Mouse (Mus musculus) limb, embryonic 14.5 days (tissue): ENCODE measurements around the gene Nat9. TPM values are rescaled to one million over a fixed set of nuclear protein-coding genes. Genes with fewer than 3 reads are reported as not detected.

Source experiments
- ATAC-seq: fragments of 200-750 bp; cut with Nextera tagmentation; 2 replicates; pipeline ENCODE4 v1.8.0; 2017; ENCODE audit warnings: low read depth, moderate number of reproducible peaks, moderate TSS enrichment; ENCODE audit not compliant: low FRiP score
- DNase-seq: peaks from one replicate; pipeline ENCODE4 v3.0.0-alpha.2; 2015; ENCODE audit warnings: low spot score
- H3K27ac ChIP-seq: fragments of 300-500 bp; sonication (generic); replicated peaks from 2 replicates; pipeline ENCODE4 v1.5.1; 2014; ENCODE audit warnings: low read depth, mild to moderate bottlenecking, low read length, moderate library complexity, mixed read lengths
- H3K27me3 ChIP-seq: fragments of 300-500 bp; sonication (generic); 2 replicates; pipeline ENCODE4 v1.6.1; 2014; ENCODE audit warnings: low read length, mixed read lengths; ENCODE audit not compliant: control insufficient read depth, insufficient read depth
- H3K36me3 ChIP-seq: fragments of 300-500 bp; sonication (generic); 2 replicates; pipeline ENCODE4 v1.6.1; 2014; ENCODE audit warnings: mild to moderate bottlenecking, low read length, moderate library complexity, mixed read lengths; ENCODE audit not compliant: control insufficient read depth, insufficient read depth
- H3K4me1 ChIP-seq: fragments of 300-500 bp; sonication (generic); 2 replicates; pipeline ENCODE4 v1.6.1; 2014; ENCODE audit warnings: antibody characterized with exemption, low read length, mixed read lengths; ENCODE audit not compliant: control insufficient read depth, insufficient read depth
- H3K4me2 ChIP-seq: fragments of 300-500 bp; sonication (generic); replicated peaks from 2 replicates; pipeline ENCODE4 v1.6.1; 2014; ENCODE audit warnings: low read depth, mild to moderate bottlenecking, low read length, moderate library complexity; ENCODE audit not compliant: severe bottlenecking
- H3K4me3 ChIP-seq: fragments of 300-500 bp; sonication (generic); replicated peaks from 2 replicates; pipeline ENCODE4 v1.5.1; 2014; ENCODE audit warnings: low read length
- H3K9ac ChIP-seq: fragments of 300-500 bp; sonication (generic); 2 replicates; pipeline ENCODE4 v1.6.1; 2014; ENCODE audit warnings: mild to moderate bottlenecking, low read depth, low read length, moderate library complexity; ENCODE audit not compliant: severe bottlenecking
- H3K9me3 ChIP-seq: fragments of 300-500 bp; sonication (generic); 2 replicates; pipeline ENCODE4 v1.6.1; 2016; ENCODE audit warnings: low read length; ENCODE audit not compliant: control insufficient read depth
- POLR2A ChIP-seq: fragments of 200-500 bp; IDR thresholded peaks from 2 replicates; pipeline ENCODE4 v1.8.0; 2012; ENCODE audit warnings: inconsistent platforms, mild to moderate bottlenecking, moderate library complexity, borderline replicate concordance; ENCODE audit not compliant: insufficient read depth, insufficient read length; ENCODE audit errors: extremely low read depth
- WGBS: fragments of 180-500 bp; shearing (Covaris S2); extraction: QIAGEN DNeasy Blood & Tissue Kit; methylation state at CpG from one replicate; pipeline ENCODE4 v1.1.7; 2014; 5-methylcytosine and 5-hydroxymethylcytosine counted together
- polyA plus RNA-seq, 2 experiments: library from polyadenylated mRNA; depleted of rRNA in 1 of 2; stranded (reverse) in 1 of 2; unstranded in 1 of 2; fragments of >200 nt; fragmentation: Nextera tagmentation in 1 of 2; extraction: Ambion mirVana in 1 of 2; gene quantifications; 2 replicates each; pipeline versions ENCODE4 v1.2.1 to v1.2.3; 2012 to 2014

Nat9 gene
- polyA plus RNA-seq, 2 experiments = 20.0 to 32.1 TPM

DNA sequence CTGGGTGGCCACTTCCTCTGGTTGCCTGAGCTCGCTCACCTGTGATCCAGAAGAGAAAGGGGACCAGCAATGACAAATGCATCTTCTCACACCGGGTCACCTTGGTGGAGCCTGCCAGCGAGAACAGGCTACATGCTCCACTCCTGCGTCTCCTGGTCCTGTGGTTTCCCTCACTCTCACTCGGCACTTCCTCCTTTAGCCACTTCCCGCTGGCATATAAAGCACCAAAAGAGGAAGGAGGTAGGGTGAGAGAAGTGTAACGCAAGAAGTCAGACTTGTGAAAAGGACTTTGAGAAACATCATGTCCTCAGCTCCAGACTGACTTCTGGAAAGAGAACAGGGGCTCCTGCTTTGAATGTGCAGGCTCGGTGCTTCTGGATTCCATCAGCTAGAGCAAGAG lies 53.9 kb downstream of the Nat9 start, which contains the start of gene Cd300lf:
Gene Cd300lf, minus strand, starts transcription at position 193 of the 400 bp plus-strand sequence.
- Histone ChIP-seq H3K4me1 (no peaks in the 10 kb centered on the region), H3K27ac (no peak within 1 kb of the TSS), H3K36me3 (no peaks in the 10 kb centered on the region), H3K9me3 (no peaks in the 10 kb centered on the region), H3K27me3 (no peaks in the 10 kb centered on the region), H3K4me3 (no peak within 1 kb of the TSS), H3K9ac (no peak within 1 kb of the TSS), H3K4me2 (no peak within 1 kb of the TSS)
- TF ChIP-seq POLR2A = no peak
- DNase-seq = no peak
- 73% methylated on average over 8 of the region's 8 CpGs for WGBS
- no peak for ATAC-seq

Other genes starting within 250 kb of the Nat9 start
- gene Cd300c, start 218.7 kb downstream of the Nat9 start, polyA plus RNA-seq (2012; rRNA removed) = not detected in 2 replicates
- gene Cd300c, start 218.7 kb downstream of the Nat9 start, polyA plus RNA-seq (2014; fragmentation: Nextera tagmentation; extraction: Ambion mirVana) = not detected in 2 replicates
- 0.13 and 0.22 TPM in 2 replicates for gene Cd300ld, start 197.9 kb downstream of the Nat9 start, polyA plus RNA-seq (2012; rRNA removed)
- gene Cd300ld, start 197.9 kb downstream of the Nat9 start, polyA plus RNA-seq (2014; fragmentation: Nextera tagmentation; extraction: Ambion mirVana) = 0.29 and 0.36 TPM in 2 replicates
- gene Cd300c2, start 186.0 kb downstream of the Nat9 start, polyA plus RNA-seq (2012; rRNA removed) = 2.4 and 2.7 TPM in 2 replicates
- 4.0 and 4.1 TPM in 2 replicates for gene Cd300c2, start 186.0 kb downstream of the Nat9 start, polyA plus RNA-seq (2014; fragmentation: Nextera tagmentation; extraction: Ambion mirVana)
- 0.23 TPM in 1 of 2 replicates, not detected in the other for gene Cd300ld2, start 171.7 kb downstream of the Nat9 start, polyA plus RNA-seq (2012; rRNA removed)
- not detected in 2 replicates for gene Cd300ld2, start 171.7 kb downstream of the Nat9 start, polyA plus RNA-seq (2014; fragmentation: Nextera tagmentation; extraction: Ambion mirVana)
- gene Cd300ld4, start 160.8 kb downstream of the Nat9 start, polyA plus RNA-seq (2012; rRNA removed) = 0.18 TPM in 1 of 2 replicates, not detected in the other
- gene Cd300ld4, start 160.8 kb downstream of the Nat9 start, polyA plus RNA-seq (2014; fragmentation: Nextera tagmentation; extraction: Ambion mirVana) = not detected in 2 replicates
- gene Cd300ld5, start 150.1 kb downstream of the Nat9 start, polyA plus RNA-seq (2012; rRNA removed) = 0.24 and 0.48 TPM in 2 replicates
- not detected in 2 replicates for gene Cd300ld5, start 150.1 kb downstream of the Nat9 start, polyA plus RNA-seq (2014; fragmentation: Nextera tagmentation; extraction: Ambion mirVana)
- gene Cd300ld3, start 139.4 kb downstream of the Nat9 start, polyA plus RNA-seq (2012; rRNA removed) = 0.37 and 0.65 TPM in 2 replicates
- not detected in 2 replicates for gene Cd300ld3, start 139.4 kb downstream of the Nat9 start, polyA plus RNA-seq (2014; fragmentation: Nextera tagmentation; extraction: Ambion mirVana)
- 0.10 and 0.15 TPM in 2 replicates for gene Cd300e, start 125.7 kb downstream of the Nat9 start, polyA plus RNA-seq (2012; rRNA removed)
- gene Cd300e, start 125.7 kb downstream of the Nat9 start, polyA plus RNA-seq (2014; fragmentation: Nextera tagmentation; extraction: Ambion mirVana) = 0.08 and 0.10 TPM in 2 replicates
- gene Rab37, start 96.4 kb downstream of the Nat9 start, polyA plus RNA-seq (2012; rRNA removed) = 1.5 and 1.7 TPM in 2 replicates
- 1.5 and 1.8 TPM in 2 replicates for gene Rab37, start 96.4 kb downstream of the Nat9 start, polyA plus RNA-seq (2014; fragmentation: Nextera tagmentation; extraction: Ambion mirVana)
- gene Cd300lf, start 53.9 kb downstream of the Nat9 start, polyA plus RNA-seq (2012; rRNA removed) = 0.35 and 0.65 TPM in 2 replicates
- 0.14 and 0.29 TPM in 2 replicates for gene Cd300lf, start 53.9 kb downstream of the Nat9 start, polyA plus RNA-seq (2014; fragmentation: Nextera tagmentation; extraction: Ambion mirVana)
- gene Slc9a3r1, start 24.5 kb downstream of the Nat9 start, polyA plus RNA-seq (2012; rRNA removed) = 19.1 and 22.0 TPM in 2 replicates
- 29.9 and 33.7 TPM in 2 replicates for gene Slc9a3r1, start 24.5 kb downstream of the Nat9 start, polyA plus RNA-seq (2014; fragmentation: Nextera tagmentation; extraction: Ambion mirVana)
- gene Tmem104, start 372 bp downstream of the Nat9 start, polyA plus RNA-seq (2012; rRNA removed) = 9.2 and 16.9 TPM in 2 replicates
- 11.4 and 12.4 TPM in 2 replicates for gene Tmem104, start 372 bp downstream of the Nat9 start, polyA plus RNA-seq (2014; fragmentation: Nextera tagmentation; extraction: Ambion mirVana)
- gene Grin2c, start 79.4 kb upstream of the Nat9 start, polyA plus RNA-seq (2012; rRNA removed) = 0.20 and 0.21 TPM in 2 replicates
- not detected in 2 replicates for gene Grin2c, start 79.4 kb upstream of the Nat9 start, polyA plus RNA-seq (2014; fragmentation: Nextera tagmentation; extraction: Ambion mirVana)
- 16.8 and 21.8 TPM in 2 replicates for gene Fdxr, start 89.2 kb upstream of the Nat9 start, polyA plus RNA-seq (2012; rRNA removed)
- gene Fdxr, start 89.2 kb upstream of the Nat9 start, polyA plus RNA-seq (2014; fragmentation: Nextera tagmentation; extraction: Ambion mirVana) = 11.5 and 13.0 TPM in 2 replicates
- gene Fads6, start 109.8 kb upstream of the Nat9 start, polyA plus RNA-seq (2012; rRNA removed) = 0.35 and 0.40 TPM in 2 replicates
- 0.12 TPM in 1 of 2 replicates, not detected in the other for gene Fads6, start 109.8 kb upstream of the Nat9 start, polyA plus RNA-seq (2014; fragmentation: Nextera tagmentation; extraction: Ambion mirVana)
- 0.29 and 0.44 TPM in 2 replicates for gene Otop2, start 119.3 kb upstream of the Nat9 start, polyA plus RNA-seq (2012; rRNA removed)
- gene Otop2, start 119.3 kb upstream of the Nat9 start, polyA plus RNA-seq (2014; fragmentation: Nextera tagmentation; extraction: Ambion mirVana) = 0.08 and 0.19 TPM in 2 replicates
- gene Ush1g, start 134.2 kb upstream of the Nat9 start, polyA plus RNA-seq (2012; rRNA removed) = not detected in 2 replicates
- gene Ush1g, start 134.2 kb upstream of the Nat9 start, polyA plus RNA-seq (2014; fragmentation: Nextera tagmentation; extraction: Ambion mirVana) = not detected in 2 replicates
- gene Otop3, start 146.9 kb upstream of the Nat9 start, polyA plus RNA-seq (2012; rRNA removed) = not detected in 2 replicates
- not detected in 2 replicates for gene Otop3, start 146.9 kb upstream of the Nat9 start, polyA plus RNA-seq (2014; fragmentation: Nextera tagmentation; extraction: Ambion mirVana)
- 4.5 and 5.9 TPM in 2 replicates for gene Hid1, start 179.9 kb upstream of the Nat9 start, polyA plus RNA-seq (2012; rRNA removed)
- gene Hid1, start 179.9 kb upstream of the Nat9 start, polyA plus RNA-seq (2014; fragmentation: Nextera tagmentation; extraction: Ambion mirVana) = 2.1 and 2.3 TPM in 2 replicates
- 18.8 and 23.9 TPM in 2 replicates for gene Cdr2l, start 194.1 kb upstream of the Nat9 start, polyA plus RNA-seq (2012; rRNA removed)
- 10.9 and 11.1 TPM in 2 replicates for gene Cdr2l, start 194.1 kb upstream of the Nat9 start, polyA plus RNA-seq (2014; fragmentation: Nextera tagmentation; extraction: Ambion mirVana)
- gene Mrpl58, start 215.9 kb upstream of the Nat9 start, polyA plus RNA-seq (2012; rRNA removed) = 76.7 and 92.2 TPM in 2 replicates
- gene Mrpl58, start 215.9 kb upstream of the Nat9 start, polyA plus RNA-seq (2014; fragmentation: Nextera tagmentation; extraction: Ambion mirVana) = 169 and 181 TPM in 2 replicates
- gene Atp5h, start 232.1 kb upstream of the Nat9 start, polyA plus RNA-seq (2012; rRNA removed) = 294 and 427 TPM in 2 replicates
- 870 and 933 TPM in 2 replicates for gene Atp5h, start 232.1 kb upstream of the Nat9 start, polyA plus RNA-seq (2014; fragmentation: Nextera tagmentation; extraction: Ambion mirVana)
- gene Kctd2, start 232.3 kb upstream of the Nat9 start, polyA plus RNA-seq (2012; rRNA removed) = 30.0 and 30.5 TPM in 2 replicates
- 26.3 and 27.8 TPM in 2 replicates for gene Kctd2, start 232.3 kb upstream of the Nat9 start, polyA plus RNA-seq (2014; fragmentation: Nextera tagmentation; extraction: Ambion mirVana)